Mouse (Mus musculus) cerebellum, adult 18-20 months (tissue): Measurements from ENCODE around the gene Kcnk6.
A peak's percentile ranks its signal among the peaks of the same experiment; 100 is the strongest.
"Not testable (repeated sequence)": the region's sequence is repeated elsewhere in the genome, so short reads cannot be mapped to it uniquely, and the experiment has no call there.

ENCODE experiments used
- DNase-seq, 2 experiments: peaks; one replicate each; pipeline ENCODE4 v3.0.0; 2021

The Kcnk6 gene

GRCm38 (mm10) chr7:29194230-29194629, 38.1 kb downstream of the Kcnk6 start:
- not testable (repeated sequence) for DNase-seq

- DNase-seq = not testable (repeated sequence)
These were observed 51.0 kb downstream of the Kcnk6 start for GRCm38 (mm10) chr7:29181323-29181722.

GRCm38 (mm10) chr7:29180854-29181236, 51.5 kb downstream of the Kcnk6 start:
- DNase-seq = no peak

GRCm38 (mm10) chr7:29180077-29180853, 52.0 kb downstream of the Kcnk6 start, which contains the start of gene Psmd8:
Gene Psmd8, minus strand, starts transcription at chr7:29180701.
- peak; percentile 96 to 98 for DNase-seq

GRCm38 (mm10) chr7:29179323-29179722, 53.0 kb downstream of the Kcnk6 start:
- no peak for DNase-seq

- peak in 1 of 2 experiments; percentile 31 for DNase-seq
These were observed 54.2 kb downstream of the Kcnk6 start for GRCm38 (mm10) chr7:29178106-29178505.

GRCm38 (mm10) chr7:29172390-29173016, 59.8 kb downstream of the Kcnk6 start:
- DNase-seq = no peak
